Mouse (Mus musculus): ENCODE results near the gene Pdzd8. TPM values are rescaled to one million over a fixed set of nuclear protein-coding genes. Genes with fewer than 3 reads are reported as not detected.

Gene Pdzd8
- polyA plus RNA-seq, 2 experiments from 2014 or later: 8.7 to 9.4 TPM

GRCm38 (mm10) chr19:59352760-59353159 lies 7.2 kb upstream of the Pdzd8 start:
- no peak for ATAC-seq

GRCm38 (mm10) chr19:59351151-59351889 lies 5.7 kb upstream of the Pdzd8 start:
- no peak for ATAC-seq

GRCm38 (mm10) chr19:59350273-59350903 lies 4.8 kb upstream of the Pdzd8 start:
- ATAC-seq: no peak

GRCm38 (mm10) chr19:59349329-59349960 lies 3.9 kb upstream of the Pdzd8 start:
- ATAC-seq: no peak

- ATAC-seq: no peak
Observed at GRCm38 (mm10) chr19:59346325-59346724, 745 bp upstream of the Pdzd8 start.

- ATAC-seq: peak; percentile 40
Observed at GRCm38 (mm10) chr19:59345081-59345657, 411 bp downstream of the Pdzd8 start.

- ATAC-seq: peak; percentile 21
Observed at GRCm38 (mm10) chr19:59344304-59344711, 1.3 kb downstream of the Pdzd8 start.

GRCm38 (mm10) chr19:59342964-59343363 lies 2.6 kb downstream of the Pdzd8 start:
- no peak for ATAC-seq

- no peak for ATAC-seq
Observed at GRCm38 (mm10) chr19:59339908-59340307, 5.7 kb downstream of the Pdzd8 start.

- ATAC-seq: no peak
Observed at GRCm38 (mm10) chr19:59337872-59338681, 7.5 kb downstream of the Pdzd8 start.

- ATAC-seq: no peak
Observed at GRCm38 (mm10) chr19:59336655-59337054, 8.9 kb downstream of the Pdzd8 start.

- no peak for ATAC-seq
Observed at GRCm38 (mm10) chr19:59330816-59331225, 14.8 kb downstream of the Pdzd8 start.

- no peak for ATAC-seq
Observed at GRCm38 (mm10) chr19:59321990-59322389, 23.6 kb downstream of the Pdzd8 start, which contains the start of gene Rps12-ps3. Rps12-ps3 (plus strand) TSS chr19:59322290.

GRCm38 (mm10) chr19:59316571-59316970 lies 29.0 kb downstream of the Pdzd8 start:
- ATAC-seq: no peak

GRCm38 (mm10) chr19:59315308-59315707 lies 30.3 kb downstream of the Pdzd8 start:
- no peak for ATAC-seq

GRCm38 (mm10) chr19:59292183-59292839 lies 53.3 kb downstream of the Pdzd8 start:
- no peak for ATAC-seq

- ATAC-seq: no peak
Observed at GRCm38 (mm10) chr19:59289811-59290210, 55.8 kb downstream of the Pdzd8 start.

- ATAC-seq: no peak
Observed at GRCm38 (mm10) chr19:59289042-59289441, 56.5 kb downstream of the Pdzd8 start.

GRCm38 (mm10) chr19:59282001-59282400 lies 63.6 kb downstream of the Pdzd8 start:
- ATAC-seq: no peak

GRCm38 (mm10) chr19:59280841-59281240 lies 64.7 kb downstream of the Pdzd8 start:
- ATAC-seq: no peak

- ATAC-seq: no peak
Observed at GRCm38 (mm10) chr19:59276354-59276753, 69.2 kb downstream of the Pdzd8 start.

GRCm38 (mm10) chr19:59273190-59273589 lies 72.4 kb downstream of the Pdzd8 start:
- ATAC-seq: no peak

All from activated CD4-positive, CD25-positive, alpha-beta regulatory T cell, adult 4 months (primary cell).